Mouse (Mus musculus) forebrain, embryonic 11.5 days (tissue): ENCODE data around the gene A930018P22Rik. TPM values are rescaled to one million over a fixed set of nuclear protein-coding genes. Genes with fewer than 3 reads are reported as not detected.
"Not testable (repeated sequence)": the region's sequence is repeated elsewhere in the genome, so short reads cannot be mapped to it uniquely, and the experiment has no call there.

Experiments used
- ATAC-seq: fragments of 200-750 bp; cut with Nextera tagmentation; replicated peaks from 2 replicates; pipeline ENCODE4 v1.8.0; 2017; ENCODE audit warnings: moderate TSS enrichment; ENCODE audit not compliant: low FRiP score
- DNase-seq: peaks from one replicate; pipeline ENCODE4 v3.0.0-alpha.2; 2017; ENCODE audit warnings: low spot score
- H3K27ac ChIP-seq: fragments of 300-500 bp; sonication (generic); 2 replicates; pipeline ENCODE4 v1.5.1; 2014; ENCODE audit warnings: low read depth, low read length
- H3K27me3 ChIP-seq: fragments of 300-500 bp; sonication (generic); 2 replicates; pipeline ENCODE4 v1.6.1; 2014; ENCODE audit warnings: mild to moderate bottlenecking, low read length, mixed read lengths; ENCODE audit not compliant: control insufficient read depth, insufficient read depth
- H3K36me3 ChIP-seq: fragments of 300-500 bp; sonication (generic); 2 replicates; pipeline ENCODE4 v1.6.1; 2014; ENCODE audit warnings: mild to moderate bottlenecking, low read length, moderate library complexity, mixed read lengths; ENCODE audit not compliant: control insufficient read depth, insufficient read depth
- H3K4me1 ChIP-seq: fragments of 300-500 bp; sonication (generic); replicated peaks from 2 replicates; pipeline ENCODE4 v1.6.1; 2014; ENCODE audit warnings: low read length, mixed read lengths; ENCODE audit not compliant: control insufficient read depth, insufficient read depth
- H3K4me2 ChIP-seq: fragments of 300-500 bp; sonication (generic); 2 replicates; pipeline ENCODE4 v1.6.1; 2014; ENCODE audit warnings: low read depth, mild to moderate bottlenecking, low read length, moderate library complexity, mixed read lengths; ENCODE audit not compliant: severe bottlenecking
- H3K4me3 ChIP-seq: fragments of 300-500 bp; sonication (generic); 2 replicates; pipeline ENCODE4 v1.5.1; 2014; ENCODE audit warnings: low read depth, low read length
- H3K9ac ChIP-seq: fragments of 300-500 bp; sonication (generic); 2 replicates; pipeline ENCODE4 v1.6.1; 2014; ENCODE audit warnings: low read length
- H3K9me3 ChIP-seq: fragments of 300-500 bp; sonication (generic); 2 replicates; pipeline ENCODE4 v1.6.1; 2016; ENCODE audit warnings: low read length, mixed read lengths; ENCODE audit not compliant: control insufficient read depth
- WGBS: fragments of 180-500 bp; shearing (Covaris S2); extraction: QIAGEN DNeasy Blood & Tissue Kit; methylation state at CpG from one replicate; pipeline ENCODE4 v1.1.7; 2014; 5-methylcytosine and 5-hydroxymethylcytosine counted together
- polyA plus RNA-seq: library from polyadenylated mRNA; unstranded; fragments of >200 nt; fragmentation: Nextera tagmentation; extraction: Ambion mirVana; gene quantifications from 2 replicates; pipeline ENCODE4 v1.2.1, GENCODE M21; 2014

A930018P22Rik gene
- polyA plus RNA-seq, 1 experiment from 2014 or later = not detected

GRCm38 (mm10) chr2:104096256-104096655, 26.3 kb upstream of the A930018P22Rik start:
- H3K36me3 ChIP-seq = no peaks in the 10 kb centered on the region
- no peaks in the 10 kb centered on the region for H3K9me3 ChIP-seq
- WGBS = 47% methylated on average over 10 of the region's 10 CpGs
- H3K4me3 ChIP-seq = peak overlapping the region; percentile 36
- H3K27me3 ChIP-seq = no peaks in the 10 kb centered on the region
- ATAC-seq (no peak), DNase-seq (no peak)
- H3K4me1 ChIP-seq = no peaks in the 10 kb centered on the region
- peak overlapping the region; percentile 56 for H3K9ac ChIP-seq
- peak overlapping the region; percentile 21; the same call in 1 of the 2 replicates for H3K27ac ChIP-seq
- H3K4me2 ChIP-seq = peak overlapping the region; percentile 50

GRCm38 (mm10) chr2:104096796-104097195, 25.8 kb upstream of the A930018P22Rik start:
- H3K27me3 ChIP-seq, H3K9ac ChIP-seq, H3K4me3 ChIP-seq, H3K4me2 ChIP-seq, DNase-seq, H3K36me3 ChIP-seq, H3K27ac ChIP-seq, H3K4me1 ChIP-seq, H3K9me3 ChIP-seq, ATAC-seq: not testable (repeated sequence)
- WGBS = 41% methylated on average over 1 of the region's 1 CpGs

GRCm38 (mm10) chr2:104097396-104097795, 25.2 kb upstream of the A930018P22Rik start:
- not testable (repeated sequence) for H3K4me1 ChIP-seq, H3K9me3 ChIP-seq, H3K4me3 ChIP-seq, H3K9ac ChIP-seq, H3K27me3 ChIP-seq, DNase-seq, H3K36me3 ChIP-seq, H3K27ac ChIP-seq, H3K4me2 ChIP-seq, ATAC-seq
- 96% methylated on average over 4 of the region's 4 CpGs for WGBS

DNA sequence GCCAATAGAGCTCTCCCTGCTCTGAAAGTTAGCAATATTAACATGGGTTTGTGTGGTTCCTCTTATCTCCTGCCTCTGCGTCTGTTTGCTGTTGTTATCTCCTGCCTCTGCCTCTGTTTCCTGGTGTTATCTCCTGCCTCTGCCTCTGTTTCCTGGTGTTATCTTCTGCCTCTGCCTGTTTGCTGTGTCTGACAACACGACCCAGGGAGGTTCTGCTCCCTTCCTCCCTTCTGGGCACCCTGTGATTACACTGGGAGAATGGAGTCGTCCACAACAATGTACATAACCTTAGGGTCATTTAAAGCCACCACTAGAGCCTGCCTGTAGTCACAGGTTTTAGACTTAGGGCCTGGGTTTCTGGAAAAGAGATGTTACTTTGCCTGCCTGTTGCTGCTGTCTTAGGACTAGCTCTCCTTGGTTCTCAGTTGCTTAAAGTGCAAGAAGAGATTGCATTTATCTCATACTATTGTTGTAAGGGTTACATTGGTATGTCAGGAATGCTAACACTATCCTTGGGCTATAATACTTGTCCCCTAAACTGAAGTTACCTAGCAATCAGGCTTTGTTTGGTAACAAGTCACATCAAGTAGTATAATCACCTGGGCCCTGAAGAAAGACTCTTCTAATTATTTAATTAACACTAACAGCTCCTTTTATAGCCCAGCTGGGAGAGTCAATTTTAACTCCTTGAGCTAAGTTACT, 23.9 kb upstream of the A930018P22Rik start:
- 53% methylated on average over 3 of the region's 3 CpGs for WGBS

DNA sequence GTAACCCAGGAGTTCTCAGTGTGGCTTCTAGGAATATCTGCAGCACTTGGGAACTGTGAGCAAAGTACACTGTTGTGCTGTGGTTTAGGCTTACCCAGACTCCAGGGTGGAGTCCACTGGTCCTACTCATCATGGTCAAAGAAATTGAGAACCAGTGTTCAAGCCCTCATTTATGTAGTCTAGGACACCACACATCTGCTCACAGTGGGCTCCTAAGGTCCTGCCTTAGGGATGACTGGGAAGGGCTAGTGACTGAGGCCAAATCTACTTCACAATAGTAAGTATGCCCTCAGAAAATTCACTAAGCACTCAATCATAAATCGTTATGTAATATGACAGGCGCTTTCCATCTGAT, 23.4 kb upstream of the A930018P22Rik start:
- no peaks in the 10 kb centered on the region for H3K27me3 ChIP-seq
- H3K4me2 ChIP-seq = no peak overlapping the region
- H3K27ac ChIP-seq = no peak overlapping the region
- H3K4me3 ChIP-seq = no peak overlapping the region
- H3K9me3 ChIP-seq = no peaks in the 10 kb centered on the region
- WGBS = 98% methylated on average over 2 of the region's 2 CpGs
- H3K36me3 ChIP-seq = no peaks in the 10 kb centered on the region
- H3K4me1 ChIP-seq = no peaks in the 10 kb centered on the region
- DNase-seq (no peak), ATAC-seq (no peak)
- H3K9ac ChIP-seq = no peak overlapping the region

More for the DNA sequence above, 23.9 kb upstream of the A930018P22Rik start:
- ATAC-seq (no peak), DNase-seq (no peak)
- Histone ChIP-seq H3K4me1 (no peaks in the 10 kb centered on the region), H3K36me3 (no peaks in the 10 kb centered on the region), H3K27me3 (no peaks in the 10 kb centered on the region), H3K9ac (no peak overlapping the region), H3K4me3 (no peak overlapping the region), H3K4me2 (no peak overlapping the region), H3K9me3 (no peaks in the 10 kb centered on the region), H3K27ac (no peak overlapping the region)

- 36% methylated on average over 1 of the region's 1 CpGs for WGBS
- ATAC-seq = no peak
- DNase-seq = no peak
- no peaks in the 10 kb centered on the region for H3K36me3 ChIP-seq
- H3K4me3 ChIP-seq = no peak overlapping the region
- no peaks in the 10 kb centered on the region for H3K27me3 ChIP-seq
- no peak overlapping the region for H3K4me2 ChIP-seq
- no peak overlapping the region for H3K9ac ChIP-seq
- no peak overlapping the region for H3K27ac ChIP-seq
- H3K9me3 ChIP-seq = no peaks in the 10 kb centered on the region
- H3K4me1 ChIP-seq = no peaks in the 10 kb centered on the region
Observed at GRCm38 (mm10) chr2:104099946-104100345, 22.6 kb upstream of the A930018P22Rik start.

- no peak overlapping the region for H3K4me3 ChIP-seq
- ATAC-seq = no peak
- WGBS = 91% methylated on average over 6 of the region's 6 CpGs
Observed at GRCm38 (mm10) chr2:104104800-104105199, 17.8 kb upstream of the A930018P22Rik start.

DNA sequence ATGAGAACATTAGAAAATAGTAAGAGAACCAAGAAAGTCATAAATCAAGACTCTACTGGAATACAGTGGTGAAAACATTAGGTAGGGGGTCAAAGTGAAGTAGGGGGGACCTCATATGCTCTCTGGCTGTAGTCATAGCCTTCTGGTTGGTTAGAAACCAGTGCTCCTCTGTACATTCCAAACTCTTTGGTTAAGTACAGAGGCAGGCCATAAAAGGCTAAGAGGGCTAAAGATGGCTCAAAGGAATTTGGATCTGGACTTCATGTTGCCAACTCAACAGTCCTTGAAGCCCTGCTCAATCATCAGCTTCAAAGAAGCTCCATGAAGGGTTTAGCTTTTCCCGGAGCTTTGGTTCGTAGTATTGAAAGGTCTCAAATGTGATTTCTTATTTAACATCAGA, 13.5 kb upstream of the A930018P22Rik start:
- H3K27me3 ChIP-seq, DNase-seq, H3K4me1 ChIP-seq, H3K27ac ChIP-seq, H3K9me3 ChIP-seq, H3K4me2 ChIP-seq, ATAC-seq, H3K36me3 ChIP-seq, H3K4me3 ChIP-seq, H3K9ac ChIP-seq: not testable (repeated sequence)
- 96% methylated on average over 2 of the region's 2 CpGs for WGBS

More at GRCm38 (mm10) chr2:104104800-104105199, 17.8 kb upstream of the A930018P22Rik start:
- H3K27me3 ChIP-seq = no peaks in the 10 kb centered on the region
- H3K4me2 ChIP-seq = no peak overlapping the region
- H3K9me3 ChIP-seq = no peaks in the 10 kb centered on the region
- no peak for DNase-seq
- no peak overlapping the region for H3K27ac ChIP-seq
- H3K9ac ChIP-seq = no peak overlapping the region
- H3K36me3 ChIP-seq = no peaks in the 10 kb centered on the region
- H3K4me1 ChIP-seq = no peaks in the 10 kb centered on the region

DNA sequence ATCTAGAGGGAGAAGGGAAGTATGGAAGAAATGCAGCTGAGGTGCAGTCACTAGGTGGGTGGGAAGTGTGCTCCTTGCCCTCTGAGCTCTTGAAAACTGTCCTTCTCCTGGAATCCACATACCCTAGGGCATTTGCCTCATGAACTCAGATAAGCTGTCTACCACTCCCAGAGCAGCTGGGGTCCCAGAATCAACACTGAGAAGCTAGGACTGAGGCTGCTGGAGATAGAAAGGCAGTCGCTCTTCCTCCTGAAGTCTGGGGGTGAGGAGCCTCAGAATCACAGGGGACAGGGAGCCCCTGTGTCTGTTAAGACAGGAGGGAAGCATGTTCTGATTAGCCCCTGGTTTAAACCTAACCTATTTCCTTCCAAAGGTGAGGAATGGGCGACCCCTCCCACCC, 13.0 kb upstream of the A930018P22Rik start:
- Histone ChIP-seq H3K36me3 (no peaks in the 10 kb centered on the region), H3K4me3 (no peak overlapping the region), H3K27me3 (no peaks in the 10 kb centered on the region), H3K4me2 (no peak overlapping the region), H3K9me3 (no peaks in the 10 kb centered on the region), H3K9ac (no peak overlapping the region), H3K4me1 (no peaks in the 10 kb centered on the region), H3K27ac (no peak overlapping the region)
- WGBS = 71% methylated on average over 2 of the region's 2 CpGs
- ATAC-seq = no peak
- DNase-seq = peak; percentile 18
